Mouse (Mus musculus) kidney, postnatal 0 days (tissue): ENCODE results near the gene Tacr3. TPM values are rescaled to one million over a fixed set of nuclear protein-coding genes. Genes with fewer than 3 reads are reported as not detected.

Source experiments
- ATAC-seq: fragments of 200-750 bp; cut with Nextera tagmentation; replicated peaks from 2 replicates; pipeline ENCODE4 v1.8.0; 2017; ENCODE audit warnings: low read depth, moderate number of reproducible peaks, moderate TSS enrichment, moderate library complexity; ENCODE audit not compliant: low FRiP score
- DNase-seq: peaks from one replicate; pipeline ENCODE4 v3.0.0-alpha.2; 2016; ENCODE audit warnings: low spot score
- H3K27ac ChIP-seq: fragments of 300-500 bp; sonication (generic); 2 replicates; pipeline ENCODE4 v1.5.1; 2014; ENCODE audit warnings: mild to moderate bottlenecking
- H3K27me3 ChIP-seq: fragments of 300-500 bp; sonication (generic); 2 replicates; pipeline ENCODE4 v1.6.1; 2014; ENCODE audit warnings: low read length, mixed read lengths; ENCODE audit not compliant: insufficient read depth
- H3K36me3 ChIP-seq: fragments of 300-500 bp; sonication (generic); 2 replicates; pipeline ENCODE4 v1.6.1; 2014; ENCODE audit warnings: low read length, mixed read lengths; ENCODE audit not compliant: insufficient read depth
- H3K4me1 ChIP-seq: fragments of 300-500 bp; sonication (generic); replicated peaks from 2 replicates; pipeline ENCODE4 v1.6.1; 2014; ENCODE audit warnings: antibody characterized with exemption, low read length, mixed read lengths; ENCODE audit not compliant: insufficient read depth
- H3K4me2 ChIP-seq: fragments of 300-500 bp; sonication (generic); 2 replicates; pipeline ENCODE4 v1.6.1; 2014; ENCODE audit warnings: mild to moderate bottlenecking, low read length, moderate library complexity, mixed read lengths
- H3K4me3 ChIP-seq: fragments of 300-500 bp; sonication (generic); replicated peaks from 2 replicates; pipeline ENCODE4 v1.5.1; 2014; ENCODE audit warnings: low read depth, low read length
- H3K9ac ChIP-seq: fragments of 300-500 bp; sonication (generic); 2 replicates; pipeline ENCODE4 v1.6.1; 2014; ENCODE audit warnings: low read depth, low read length
- H3K9me3 ChIP-seq: fragments of 300-500 bp; sonication (generic); replicated peaks from 2 replicates; pipeline ENCODE4 v1.6.1; 2016; ENCODE audit warnings: low read length, inconsistent platforms, mixed read lengths
- CTCF ChIP-seq: IDR thresholded peaks from 2 replicates; pipeline ENCODE4 v1.5.1; 2016; ENCODE audit warnings: antibody characterized with exemption, low read depth, mild to moderate bottlenecking, moderate library complexity
- WGBS: fragments of 180-500 bp; shearing (Covaris S2); extraction: QIAGEN DNeasy Blood & Tissue Kit; methylation state at CpG from one replicate; pipeline ENCODE4 v1.1.7; 2014; 5-methylcytosine and 5-hydroxymethylcytosine counted together
- polyA plus RNA-seq: library from polyadenylated mRNA; unstranded; fragments of >200 nt; fragmentation: Nextera tagmentation; extraction: Ambion mirVana; gene quantifications from 2 replicates; pipeline ENCODE4 v1.2.1, GENCODE M21; 2015

Gene Tacr3
- polyA plus RNA-seq, result 1.5 and 1.6 TPM in 2 replicates

DNA sequence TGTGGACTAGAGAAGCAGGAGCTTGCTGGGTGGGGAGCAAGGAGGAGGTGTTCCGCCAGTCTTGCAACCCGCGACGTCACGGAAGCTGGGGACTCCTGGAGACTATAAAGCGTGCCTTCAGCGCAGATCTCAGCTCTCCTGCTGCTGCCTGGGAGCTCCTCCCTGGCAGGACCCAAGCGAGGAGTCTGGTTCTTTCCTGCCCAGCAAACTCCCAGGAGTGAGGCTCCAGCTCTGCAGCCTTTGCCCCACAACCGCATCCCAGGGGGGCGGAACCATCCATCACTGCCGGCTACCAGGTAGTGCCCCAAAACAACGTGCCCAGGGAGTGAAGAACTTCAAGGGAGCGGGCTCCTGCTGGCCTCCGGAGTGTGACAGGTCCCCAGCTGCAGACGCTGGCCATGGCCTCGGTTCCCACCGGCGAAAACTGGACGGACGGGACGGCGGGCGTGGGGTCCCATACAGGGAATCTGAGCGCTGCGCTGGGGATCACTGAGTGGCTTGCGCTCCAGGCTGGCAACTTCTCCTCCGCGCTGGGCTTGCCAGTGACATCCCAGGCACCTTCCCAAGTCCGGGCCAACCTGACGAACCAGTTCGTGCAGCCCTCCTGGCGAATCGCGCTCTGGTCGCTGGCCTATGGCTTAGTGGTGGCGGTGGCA, at the start of gene Tacr3:
TSS of gene Tacr3 (plus strand) at position 133 of the 656 bp plus-strand sequence.
- TF ChIP-seq CTCF, result no peak
- Histone ChIP-seq H3K9me3 (no peaks in the 10 kb centered on the region), H3K27ac (no peak within 1 kb of the TSS), H3K4me1 (no peaks in the 10 kb centered on the region), H3K36me3 (no peaks in the 10 kb centered on the region), H3K27me3 (no peaks in the 10 kb centered on the region), H3K4me3 (peak within 1 kb of the TSS; percentile 37), H3K9ac (0 out of 2 replicates have a peak within 1 kb of the TSS, but pooled peaks have one; percentile 27), H3K4me2 (peak within 1 kb of the TSS; percentile 76)
- ATAC-seq, result peak; percentile 65
- DNase-seq, result peak; percentile 16
- under 1% methylated on average over 36 of the region's 36 CpGs for WGBS

DNA sequence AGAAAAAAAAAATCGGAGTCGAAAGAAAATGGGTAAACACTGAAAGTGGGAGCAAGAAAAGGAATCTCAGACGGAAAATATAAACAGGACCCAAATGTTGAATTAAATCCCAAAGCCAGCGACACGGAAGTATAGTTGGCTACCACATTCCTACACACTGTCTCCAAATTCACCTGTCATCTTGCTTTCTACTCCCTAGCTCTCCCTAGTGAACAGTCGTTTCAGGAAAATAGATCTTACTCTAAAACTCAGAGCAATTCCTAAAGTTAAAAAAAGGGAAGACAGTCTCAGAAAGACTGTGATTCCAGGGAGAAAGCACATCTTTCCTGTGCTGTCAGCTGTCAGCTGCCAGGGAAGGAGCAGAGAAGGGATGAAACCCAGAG, 324 bp upstream of the Tacr3 start:
- no peak for DNase-seq
- Histone ChIP-seq H3K9me3 (no peaks in the 10 kb centered on the region), H3K27ac (no peak overlapping the region), H3K4me1 (no peaks in the 10 kb centered on the region), H3K4me2 (peak overlapping the region; percentile 76), H3K27me3 (no peaks in the 10 kb centered on the region), H3K4me3 (peak overlapping the region; percentile 37), H3K36me3 (no peaks in the 10 kb centered on the region), H3K9ac (no peak overlapping the region)
- no peak for TF ChIP-seq CTCF
- 51% methylated on average over 6 of the region's 6 CpGs for WGBS
- ATAC-seq, result no peak

DNA sequence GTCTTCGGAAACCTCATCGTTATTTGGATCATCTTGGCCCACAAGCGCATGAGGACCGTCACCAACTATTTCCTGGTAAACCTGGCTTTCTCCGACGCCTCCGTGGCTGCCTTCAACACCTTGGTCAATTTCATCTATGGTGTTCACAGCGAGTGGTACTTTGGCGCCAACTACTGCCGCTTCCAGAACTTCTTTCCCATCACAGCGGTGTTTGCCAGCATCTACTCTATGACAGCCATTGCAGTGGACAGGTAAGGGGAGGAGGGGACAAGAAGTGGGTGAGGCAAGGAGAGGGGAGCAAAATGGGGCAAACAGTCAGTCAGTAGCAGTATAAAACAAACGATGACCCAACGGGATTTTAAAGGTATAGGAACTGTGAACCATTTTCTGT, 719 bp downstream of the Tacr3 start:
- no peaks in the 10 kb centered on the region for H3K9me3 ChIP-seq
- peak overlapping the region; percentile 76 for H3K4me2 ChIP-seq
- peak; percentile 5; the same call in 1 of the 2 replicates for ATAC-seq
- no peak overlapping the region for H3K27ac ChIP-seq
- DNase-seq, result peak; percentile 34
- no peaks in the 10 kb centered on the region for H3K27me3 ChIP-seq
- TF ChIP-seq CTCF, result peak; percentile 27; the same call in 1 of the 2 replicates
- H3K9ac ChIP-seq, result 0 out of 2 replicates have a peak overlapping the region, but pooled peaks have one; percentile 27
- H3K36me3 ChIP-seq, result no peaks in the 10 kb centered on the region
- WGBS, result 9% methylated on average over 13 of the region's 13 CpGs
- no peaks in the 10 kb centered on the region for H3K4me1 ChIP-seq
- H3K4me3 ChIP-seq, result peak overlapping the region; percentile 37

DNA sequence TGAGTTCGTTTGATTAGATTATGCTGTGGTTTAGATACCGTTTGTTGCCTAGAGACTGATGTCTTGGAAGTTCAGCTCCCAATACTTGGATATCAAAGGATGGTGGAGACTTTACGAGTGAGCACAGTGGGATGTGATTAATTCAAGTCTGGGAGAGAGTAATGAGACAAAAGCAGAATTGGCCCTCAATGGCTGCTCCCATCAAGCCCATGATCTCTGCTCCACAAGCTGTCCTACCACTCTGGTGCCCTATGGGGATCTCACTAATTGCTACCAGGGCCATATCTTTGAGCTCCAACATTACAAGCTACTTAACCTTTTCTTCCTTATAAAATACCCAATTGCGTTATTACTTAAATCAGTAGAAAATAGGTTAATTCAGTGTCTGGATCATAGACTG, 22.5 kb downstream of the Tacr3 start:
- Histone ChIP-seq H3K4me2 (no peak overlapping the region), H3K27ac (no peak overlapping the region), H3K4me3 (no peak overlapping the region), H3K27me3 (no peaks in the 10 kb centered on the region), H3K36me3 (no peaks in the 10 kb centered on the region), H3K4me1 (no peaks in the 10 kb centered on the region), H3K9ac (no peak overlapping the region), H3K9me3 (no peaks in the 10 kb centered on the region)
- no peak for TF ChIP-seq CTCF
- ATAC-seq (no peak), DNase-seq (no peak)
- 60% methylated on average over 4 of the region's 4 CpGs for WGBS

- Histone ChIP-seq H3K4me1 (no peaks in the 10 kb centered on the region), H3K4me2 (no peak overlapping the region), H3K9me3 (no peaks in the 10 kb centered on the region), H3K4me3 (no peak overlapping the region), H3K27me3 (no peaks in the 10 kb centered on the region), H3K9ac (no peak overlapping the region), H3K36me3 (no peaks in the 10 kb centered on the region), H3K27ac (no peak overlapping the region)
- 87% methylated on average over 1 of the region's 1 CpGs for WGBS
- no peak for TF ChIP-seq CTCF
- ATAC-seq, result no peak
- DNase-seq, result no peak
Observed at GRCm38 (mm10) chr3:134877701-134878100, 48.9 kb downstream of the Tacr3 start.

GRCm38 (mm10) chr3:134895831-134896230, 67.0 kb downstream of the Tacr3 start:
- H3K27ac ChIP-seq, result no peak overlapping the region
- ATAC-seq (no peak), DNase-seq (no peak)
- 78% methylated on average over 2 of the region's 2 CpGs for WGBS
- no peak overlapping the region for H3K4me3 ChIP-seq
- H3K36me3 ChIP-seq, result no peaks in the 10 kb centered on the region
- no peak overlapping the region for H3K4me2 ChIP-seq
- TF ChIP-seq CTCF, result no peak
- no peak overlapping the region for H3K9ac ChIP-seq
- H3K27me3 ChIP-seq, result no peaks in the 10 kb centered on the region
- no peaks in the 10 kb centered on the region for H3K9me3 ChIP-seq
- H3K4me1 ChIP-seq, result no peaks in the 10 kb centered on the region
